Mouse (Mus musculus) neural tube, embryonic 14.5 days (tissue): Measurements from ENCODE around the gene Ankrd39. TPM values are rescaled to one million over a fixed set of nuclear protein-coding genes. Genes with fewer than 3 reads are reported as not detected.

Experiments
- ATAC-seq: fragments of 200-750 bp; cut with Nextera tagmentation; 2 replicates; pipeline ENCODE4 v1.8.0; 2017; ENCODE audit warnings: low read depth, mild to moderate bottlenecking, moderate TSS enrichment, moderate library complexity
- H3K27ac ChIP-seq: fragments of 300-500 bp; sonication (generic); 2 replicates; pipeline ENCODE4 v1.5.1; 2014; ENCODE audit warnings: low read depth, mild to moderate bottlenecking, control low read depth, low read length, moderate library complexity, mixed read lengths
- H3K27me3 ChIP-seq: fragments of 300-500 bp; sonication (generic); 2 replicates; pipeline ENCODE4 v1.6.1; 2014; ENCODE audit warnings: low read length; ENCODE audit not compliant: control insufficient read depth, insufficient read depth
- H3K36me3 ChIP-seq: fragments of 300-500 bp; sonication (generic); 2 replicates; pipeline ENCODE4 v1.6.1; 2014; ENCODE audit warnings: low read length, mixed read lengths; ENCODE audit not compliant: control insufficient read depth, insufficient read depth
- H3K4me1 ChIP-seq: fragments of 300-500 bp; sonication (generic); 2 replicates; pipeline ENCODE4 v1.6.1; 2014; ENCODE audit warnings: low read length; ENCODE audit not compliant: control insufficient read depth, insufficient read depth
- H3K4me2 ChIP-seq: fragments of 300-500 bp; sonication (generic); 2 replicates; pipeline ENCODE4 v1.6.1; 2014; ENCODE audit warnings: mild to moderate bottlenecking, low read depth, low read length, control low read depth
- H3K4me3 ChIP-seq: fragments of 300-500 bp; sonication (generic); 2 replicates; pipeline ENCODE4 v1.5.1; 2014; ENCODE audit warnings: low read depth, low read length, control low read depth, mixed read lengths
- H3K9ac ChIP-seq: fragments of 300-500 bp; sonication (generic); replicated peaks from 2 replicates; pipeline ENCODE4 v1.6.1; 2014; ENCODE audit warnings: low read depth, mild to moderate bottlenecking, control low read depth, low read length, mixed read lengths
- H3K9me3 ChIP-seq: fragments of 300-500 bp; sonication (generic); 2 replicates; pipeline ENCODE4 v1.6.1; 2016; ENCODE audit warnings: low read length; ENCODE audit not compliant: control insufficient read depth
- WGBS: fragments of 180-500 bp; shearing (Covaris S2); extraction: QIAGEN DNeasy Blood & Tissue Kit; methylation state at CpG from one replicate; pipeline ENCODE4 v1.1.7; 2014; 5-methylcytosine and 5-hydroxymethylcytosine counted together
- microRNA-seq: library from miRNA; unstranded; fragments of <30 nt; microRNA quantifications from one replicate; pipeline ENCODE4, GENCODE M21; 2016
- polyA plus RNA-seq: library from polyadenylated mRNA; unstranded; fragments of >200 nt; fragmentation: Nextera tagmentation; extraction: Ambion mirVana; gene quantifications from 2 replicates; pipeline ENCODE4 v1.2.1, GENCODE M21; 2014

The Ankrd39 gene
- polyA plus RNA-seq, 1 experiment from 2014 or later = 34.5 TPM

DNA sequence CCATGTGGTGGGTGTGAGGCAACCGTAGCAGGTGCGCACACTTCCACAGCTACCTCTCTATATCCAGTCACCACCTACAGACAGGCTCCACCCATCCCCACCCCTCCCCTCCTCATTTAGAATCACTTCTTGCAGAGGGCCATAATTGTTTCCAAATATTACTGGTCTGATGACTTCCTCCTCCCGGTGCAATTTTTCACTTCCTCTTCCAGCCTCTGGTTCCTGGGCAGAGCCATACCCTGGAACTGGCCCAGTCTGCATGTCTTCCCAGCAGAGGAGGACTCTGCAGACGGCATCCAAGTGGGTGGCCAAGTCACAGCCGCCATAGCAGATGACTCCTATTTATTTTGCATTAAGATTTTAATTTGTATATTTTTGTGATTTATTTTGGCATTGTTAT, 39.0 kb downstream of the Ankrd39 start:
- peaks cover 4% of the 10 kb centered on the region for H3K4me1 ChIP-seq
- no peak overlapping the region for H3K4me3 ChIP-seq
- ATAC-seq = no peak
- H3K27me3 ChIP-seq = peaks cover 6% of the 10 kb centered on the region; the same call in 1 of the 2 replicates
- no peak overlapping the region for H3K9ac ChIP-seq
- no peak overlapping the region for H3K27ac ChIP-seq
- no peaks in the 10 kb centered on the region for H3K9me3 ChIP-seq
- no peak overlapping the region for H3K4me2 ChIP-seq
- WGBS = 90% methylated on average over 5 of the region's 5 CpGs
- H3K36me3 ChIP-seq = 0 out of 2 replicates have a peak, but pooled peaks cover 4% of the 10 kb centered on the region

DNA sequence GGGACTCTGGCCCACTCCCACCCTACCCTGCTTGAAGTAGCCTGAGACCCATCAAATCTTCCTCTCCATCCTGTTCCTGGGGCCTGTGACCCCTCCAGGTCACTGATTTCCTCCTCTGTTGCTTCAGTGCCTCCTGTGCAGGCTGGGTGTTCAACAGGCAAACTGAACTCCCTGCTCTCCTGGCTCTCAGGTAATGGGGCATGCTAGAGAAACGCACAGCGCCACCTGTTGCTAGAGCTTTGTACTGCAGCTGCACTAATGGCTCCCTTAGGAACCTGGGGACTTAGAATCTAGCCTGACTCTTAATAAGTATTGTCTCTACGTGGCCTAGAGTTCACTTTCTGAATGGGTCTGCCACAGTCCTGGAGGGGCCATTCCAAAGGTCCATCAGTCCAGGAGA, 46.0 kb downstream of the Ankrd39 start:
- 4% methylated on average over 3 of the region's 3 CpGs for WGBS
- Histone ChIP-seq H3K9me3 (no peaks in the 10 kb centered on the region), H3K4me2 (no peak overlapping the region), H3K27ac (no peak overlapping the region), H3K4me3 (no peak overlapping the region), H3K9ac (no peak overlapping the region), H3K36me3 (peaks cover 3% of the 10 kb centered on the region; the same call in 1 of the 2 replicates), H3K27me3 (no peaks in the 10 kb centered on the region), H3K4me1 (no peaks in the 10 kb centered on the region)
- ATAC-seq = peak; percentile 45; the same call in 1 of the 2 replicates

DNA sequence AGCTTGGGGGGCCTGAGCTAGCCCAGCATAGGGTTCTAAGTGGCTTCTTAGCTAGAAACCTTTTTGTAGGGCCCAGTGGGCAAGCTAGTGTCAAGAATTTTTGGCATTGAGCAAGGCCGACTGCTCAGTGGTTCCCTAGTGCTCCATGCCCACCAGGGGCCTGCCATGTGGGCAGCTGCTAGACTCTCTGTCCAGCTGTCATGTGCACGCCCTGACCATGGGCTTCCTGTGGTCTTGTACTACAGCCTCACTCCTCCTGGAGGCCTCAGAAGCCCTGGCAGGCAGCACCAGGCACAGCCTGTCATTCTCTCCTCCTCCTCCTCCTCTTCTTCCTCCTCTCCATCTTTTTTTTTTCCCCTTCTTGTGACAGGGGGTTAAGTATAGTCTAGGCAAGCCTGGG, 49.9 kb downstream of the Ankrd39 start:
- ATAC-seq = no peak
- Histone ChIP-seq H3K27ac (no peak overlapping the region), H3K4me1 (no peaks in the 10 kb centered on the region), H3K9me3 (no peaks in the 10 kb centered on the region), H3K9ac (no peak overlapping the region), H3K27me3 (no peaks in the 10 kb centered on the region), H3K36me3 (no peaks in the 10 kb centered on the region), H3K4me3 (no peak overlapping the region), H3K4me2 (no peak overlapping the region)
- 74% methylated on average over 2 of the region's 2 CpGs for WGBS

DNA sequence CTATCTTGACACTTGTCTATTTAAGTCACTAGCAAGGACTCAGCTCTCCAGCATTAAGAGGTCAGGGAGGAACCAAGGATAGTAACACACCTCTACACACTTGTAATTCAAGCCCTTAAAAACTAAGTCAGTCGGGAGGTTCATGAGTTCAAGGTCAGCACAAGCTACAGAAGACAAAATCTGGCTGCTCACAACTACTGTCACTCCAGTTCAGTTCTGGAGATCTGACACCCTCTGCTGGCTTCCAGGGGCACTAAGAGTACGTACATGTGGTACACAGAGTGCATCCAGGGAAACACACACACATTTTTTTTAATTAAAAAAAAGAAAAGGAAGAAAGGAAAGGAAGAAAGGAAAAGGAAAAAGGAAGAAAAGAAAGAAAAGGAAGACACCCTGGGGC, 50.5 kb downstream of the Ankrd39 start:
- Histone ChIP-seq H3K27me3 (no peaks in the 10 kb centered on the region), H3K9me3 (no peaks in the 10 kb centered on the region), H3K4me1 (no peaks in the 10 kb centered on the region), H3K4me3 (no peak overlapping the region), H3K36me3 (no peaks in the 10 kb centered on the region), H3K4me2 (no peak overlapping the region), H3K27ac (no peak overlapping the region), H3K9ac (no peak overlapping the region)
- WGBS = 82% methylated on average over 2 of the region's 2 CpGs
- no peak for ATAC-seq

DNA sequence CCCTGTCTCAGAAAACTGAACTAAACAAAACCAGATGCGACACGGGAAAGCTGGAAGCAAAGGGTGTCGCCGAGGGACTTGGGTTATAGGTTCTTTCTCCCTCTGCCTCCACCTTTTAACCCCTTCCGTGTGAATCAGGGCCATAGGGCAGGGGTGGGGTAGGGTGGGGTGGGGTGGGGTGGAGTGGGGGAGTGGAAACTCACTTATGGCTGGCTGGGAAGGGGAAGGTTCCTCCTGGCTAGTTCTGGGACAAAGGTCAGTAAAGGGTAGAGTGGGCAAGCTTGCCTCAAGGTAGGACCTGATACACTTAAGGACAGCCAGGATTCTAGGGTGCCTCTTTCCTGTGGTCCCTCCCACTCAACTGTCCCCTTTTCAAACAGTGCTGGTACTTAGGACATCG, 53.9 kb downstream of the Ankrd39 start:
- H3K4me2 ChIP-seq = no peak overlapping the region
- no peaks in the 10 kb centered on the region for H3K36me3 ChIP-seq
- H3K9me3 ChIP-seq = no peaks in the 10 kb centered on the region
- H3K4me1 ChIP-seq = no peaks in the 10 kb centered on the region
- 83% methylated on average over 6 of the region's 6 CpGs for WGBS
- H3K9ac ChIP-seq = no peak overlapping the region
- no peak overlapping the region for H3K4me3 ChIP-seq
- no peaks in the 10 kb centered on the region for H3K27me3 ChIP-seq
- ATAC-seq = no peak
- no peak overlapping the region for H3K27ac ChIP-seq

DNA sequence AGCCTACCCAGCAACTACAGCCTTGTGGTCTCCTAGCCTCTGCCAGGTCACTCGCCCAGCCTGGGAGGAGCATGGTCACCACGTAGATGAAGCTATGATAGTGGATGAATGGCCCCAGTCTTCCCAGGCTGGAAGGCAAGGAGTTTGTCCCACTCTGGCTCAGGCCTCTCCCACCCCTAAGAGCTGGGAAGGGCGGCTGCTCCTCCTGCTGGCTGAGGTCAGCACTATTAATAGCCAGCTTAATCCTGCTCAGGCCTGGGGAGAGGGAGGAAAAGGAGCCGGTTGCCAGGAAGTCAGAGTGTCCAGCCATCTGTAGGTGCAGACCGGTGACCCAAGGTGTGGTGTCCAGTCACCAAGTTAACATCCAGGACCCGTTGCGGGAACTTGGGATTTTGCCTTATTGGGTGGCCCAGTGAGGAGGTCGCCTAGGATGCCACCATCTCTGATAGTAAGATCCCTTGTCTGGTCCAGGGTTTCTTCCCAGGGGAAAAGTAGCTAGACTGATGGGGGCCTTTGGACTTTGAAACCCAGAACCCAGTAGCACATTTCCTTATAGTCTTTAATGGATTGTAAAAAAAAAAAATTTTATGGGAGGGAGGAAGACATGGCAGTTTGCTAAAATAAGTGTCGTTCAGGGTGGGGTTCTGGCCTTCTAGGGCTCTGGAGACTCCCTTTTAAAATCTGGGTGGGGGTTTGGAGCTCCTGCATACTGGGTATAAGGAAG, 54.7 kb downstream of the Ankrd39 start:
- Histone ChIP-seq H3K4me1 (no peaks in the 10 kb centered on the region), H3K36me3 (no peaks in the 10 kb centered on the region), H3K9me3 (no peaks in the 10 kb centered on the region), H3K9ac (no peak overlapping the region), H3K4me3 (no peak overlapping the region), H3K4me2 (no peak overlapping the region), H3K27me3 (no peaks in the 10 kb centered on the region), H3K27ac (no peak overlapping the region)
- ATAC-seq = no peak; the same call in 1 of the 2 replicates
- 55% methylated on average over 9 of the region's 9 CpGs for WGBS

GRCm38 (mm10) chr1:36489661-36490060, 57.6 kb downstream of the Ankrd39 start:
- Histone ChIP-seq H3K36me3 (no peaks in the 10 kb centered on the region), H3K27me3 (no peaks in the 10 kb centered on the region), H3K9ac (no peak overlapping the region), H3K9me3 (no peaks in the 10 kb centered on the region), H3K4me1 (no peaks in the 10 kb centered on the region), H3K4me3 (no peak overlapping the region), H3K27ac (no peak overlapping the region), H3K4me2 (no peak overlapping the region)
- no peak for ATAC-seq
- 57% methylated on average over 6 of the region's 6 CpGs for WGBS

Small RNAs within 50 kb of the gene (microRNA-seq; reads per million reads assigned to microRNA genes)
- not detected for gene Gm47280

Other genes starting within 250 kb of the Ankrd39 start
- 2.5 and 4.3 TPM in 2 replicates for gene Arid5a, start 239.7 kb downstream of the Ankrd39 start, polyA plus RNA-seq
- 32.3 and 40.0 TPM in 2 replicates for gene Kansl3, start 178.3 kb downstream of the Ankrd39 start, polyA plus RNA-seq
- gene Fer1l5, start 175.2 kb downstream of the Ankrd39 start, polyA plus RNA-seq = 1.7 and 2.7 TPM in 2 replicates
- 46.2 and 49.3 TPM in 2 replicates for gene Lman2l, start 102.2 kb downstream of the Ankrd39 start, polyA plus RNA-seq
- gene Cnnm4, start 75.8 kb downstream of the Ankrd39 start, polyA plus RNA-seq = 8.8 and 9.8 TPM in 2 replicates
- 5.4 and 9.4 TPM in 2 replicates for gene Cnnm3, start 35.6 kb downstream of the Ankrd39 start, polyA plus RNA-seq
- 13.0 and 14.9 TPM in 2 replicates for gene Ankrd23, start 10.6 kb downstream of the Ankrd39 start, polyA plus RNA-seq
- 0.32 and 0.62 TPM in 2 replicates for gene Gm42417, start 8.0 kb downstream of the Ankrd39 start, polyA plus RNA-seq
- 4.0 and 5.2 TPM in 2 replicates for gene Sema4c, start 10.9 kb upstream of the Ankrd39 start, polyA plus RNA-seq
- not detected in 2 replicates for gene Fam178b, start 135.7 kb upstream of the Ankrd39 start, polyA plus RNA-seq
- 700 and 834 TPM in 2 replicates for gene Cox5b, start 144.0 kb upstream of the Ankrd39 start, polyA plus RNA-seq
- 0.40 and 0.92 TPM in 2 replicates for gene 4933424G06Rik, start 162.7 kb upstream of the Ankrd39 start, polyA plus RNA-seq
- gene Actr1b, start 167.0 kb upstream of the Ankrd39 start, polyA plus RNA-seq = 103 and 117 TPM in 2 replicates
- 1.5 and 2.6 TPM in 2 replicates for gene Zap70, start 214.4 kb upstream of the Ankrd39 start, polyA plus RNA-seq